Mouse (Mus musculus): Measurements from ENCODE around the gene C1qtnf4. TPM values are rescaled to one million over a fixed set of nuclear protein-coding genes. Genes with fewer than 3 reads are reported as not detected.
A peak's percentile ranks its signal among the peaks of the same experiment; 100 is the strongest.

Gene C1qtnf4
- total RNA-seq (2021) (1 to 10 TPM; 1.6 to 1.9 TPM), polyA plus RNA-seq (2012; rRNA removed) (13.8 and 19.6 TPM in 2 replicates)
- long read RNA-seq, partial matches to known transcripts: 4 of 4 reads
- long read RNA-seq, other reads (novel, unspliced or antisense): 0 of 4 reads

DNA sequence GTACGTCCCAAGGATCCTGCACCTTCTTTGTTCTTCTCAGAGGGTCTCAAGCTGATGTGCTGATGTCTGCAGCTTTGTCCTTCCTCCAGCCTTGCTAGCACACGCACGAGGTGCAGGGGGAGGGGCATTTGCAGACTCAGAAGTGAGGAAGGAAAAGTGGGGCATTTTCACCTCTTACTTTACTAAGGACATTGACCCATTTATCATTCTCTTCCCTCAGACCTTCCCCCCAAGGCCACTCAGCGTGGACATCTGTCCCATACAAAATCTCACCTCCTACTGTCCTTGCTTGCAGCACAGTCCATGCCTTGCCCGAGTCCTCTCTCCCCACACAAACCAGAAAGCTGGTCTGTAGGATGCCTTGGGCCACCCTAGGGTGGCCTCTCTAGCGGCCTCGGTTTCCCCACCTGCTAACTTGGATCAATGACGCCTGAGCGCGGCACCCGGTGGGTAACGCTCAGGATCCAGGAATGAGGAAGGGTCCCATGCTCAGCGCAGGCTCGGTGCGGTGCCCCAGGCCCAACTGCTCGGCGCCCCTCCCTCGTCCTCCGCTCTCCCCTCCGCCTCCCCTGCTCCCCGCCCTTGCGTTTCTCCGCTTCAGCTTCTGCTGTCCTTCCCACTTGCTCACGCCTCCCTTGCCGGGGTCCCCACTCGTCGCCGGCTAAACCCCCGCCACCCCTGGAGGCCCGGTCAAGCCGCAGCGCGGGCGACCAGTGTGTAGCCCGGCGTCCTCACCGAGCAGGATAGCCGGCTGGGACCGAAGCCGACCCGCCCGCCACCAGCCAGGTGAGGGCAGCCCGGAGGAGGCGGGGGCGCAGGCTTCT, at the start of gene C1qtnf4:
TSS of gene C1qtnf4 (plus strand) at position 643 of the 824 bp plus-strand sequence.
- DNase-seq: peak; percentile 35

DNA sequence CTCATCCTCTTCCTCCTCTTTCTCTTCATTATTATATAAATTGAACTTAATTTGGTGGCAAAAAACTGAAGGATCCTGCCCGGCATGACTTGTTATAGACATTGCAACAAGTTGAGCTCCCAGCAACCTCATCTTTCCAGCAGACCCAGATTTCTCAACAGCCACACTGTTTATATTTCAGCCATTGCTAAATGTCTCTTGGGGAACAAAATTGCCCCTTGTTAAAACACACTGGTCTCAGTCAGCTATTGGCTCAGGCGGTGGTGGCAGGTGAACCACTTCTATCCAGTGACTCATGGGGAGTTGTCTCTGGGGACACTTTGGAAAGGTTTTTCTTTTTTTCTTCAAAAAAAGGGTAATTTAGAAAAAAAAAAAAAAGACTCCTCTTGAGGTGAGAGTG, 47.0 kb upstream of the C1qtnf4 start:
- DNase-seq: no peak

GRCm38 (mm10) chr2:90843666-90844065, 42.0 kb upstream of the C1qtnf4 start:
- no peak for DNase-seq

GRCm38 (mm10) chr2:90844262-90844661, 41.4 kb upstream of the C1qtnf4 start:
- no peak for DNase-seq

- DNase-seq: no peak
Observed at GRCm38 (mm10) chr2:90845234-90845633, 40.4 kb upstream of the C1qtnf4 start.

- DNase-seq: peak; percentile 45
Observed at GRCm38 (mm10) chr2:90846171-90846570, 39.5 kb upstream of the C1qtnf4 start.

GRCm38 (mm10) chr2:90846597-90846954, 39.1 kb upstream of the C1qtnf4 start:
- DNase-seq: no peak

GRCm38 (mm10) chr2:90846955-90847680, 38.5 kb upstream of the C1qtnf4 start, which contains the start of gene Mtch2:
TSS of gene Mtch2 (plus strand) at chr2:90847155.
- DNase-seq: peak; percentile 100

DNA sequence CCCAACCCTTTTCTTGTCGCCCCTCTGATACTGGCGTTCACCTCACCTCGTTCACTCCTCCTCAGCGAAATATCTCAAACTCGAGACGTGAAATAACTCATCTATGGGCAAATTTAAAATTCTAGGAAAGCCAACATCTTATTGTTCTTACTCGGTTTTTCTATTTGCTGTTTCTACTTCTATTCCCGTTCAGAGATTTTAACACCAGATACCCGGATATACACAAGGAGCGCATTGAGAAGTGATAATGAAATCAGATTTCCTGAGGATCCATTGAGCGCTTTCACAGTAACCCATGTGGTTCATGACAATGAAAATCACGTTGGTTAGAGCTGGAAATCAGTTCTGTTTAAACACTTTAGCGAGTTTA, 38.0 kb upstream of the C1qtnf4 start:
- DNase-seq: no peak

DNA sequence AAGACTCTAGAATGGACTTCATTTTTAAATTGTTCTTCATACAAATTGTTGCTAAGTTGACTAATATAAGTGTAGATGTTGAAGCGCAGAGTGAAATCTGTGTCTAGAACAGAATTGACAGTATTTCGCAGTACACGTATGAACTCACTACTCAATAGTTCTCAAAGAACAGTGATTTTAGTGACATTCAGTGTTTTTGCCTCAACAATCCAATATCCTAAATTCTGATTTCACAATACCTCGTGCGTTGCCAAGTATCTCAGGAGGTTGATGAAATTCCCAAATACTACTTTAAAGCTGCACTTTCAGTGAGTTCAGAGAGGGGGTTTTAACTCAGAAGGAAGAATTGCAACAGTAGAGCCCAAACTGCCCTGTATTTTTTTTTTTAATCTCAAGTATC, 37.3 kb upstream of the C1qtnf4 start:
- no peak for DNase-seq

GRCm38 (mm10) chr2:90850401-90850800, 35.3 kb upstream of the C1qtnf4 start:
- DNase-seq: no peak

GRCm38 (mm10) chr2:90861486-90861885, 24.2 kb upstream of the C1qtnf4 start:
- DNase-seq: no peak

- no peak for DNase-seq
Observed at GRCm38 (mm10) chr2:90864184-90864583, 21.5 kb upstream of the C1qtnf4 start.

- DNase-seq: peak; percentile 81
Observed at GRCm38 (mm10) chr2:90866524-90866923, 19.1 kb upstream of the C1qtnf4 start.

DNA sequence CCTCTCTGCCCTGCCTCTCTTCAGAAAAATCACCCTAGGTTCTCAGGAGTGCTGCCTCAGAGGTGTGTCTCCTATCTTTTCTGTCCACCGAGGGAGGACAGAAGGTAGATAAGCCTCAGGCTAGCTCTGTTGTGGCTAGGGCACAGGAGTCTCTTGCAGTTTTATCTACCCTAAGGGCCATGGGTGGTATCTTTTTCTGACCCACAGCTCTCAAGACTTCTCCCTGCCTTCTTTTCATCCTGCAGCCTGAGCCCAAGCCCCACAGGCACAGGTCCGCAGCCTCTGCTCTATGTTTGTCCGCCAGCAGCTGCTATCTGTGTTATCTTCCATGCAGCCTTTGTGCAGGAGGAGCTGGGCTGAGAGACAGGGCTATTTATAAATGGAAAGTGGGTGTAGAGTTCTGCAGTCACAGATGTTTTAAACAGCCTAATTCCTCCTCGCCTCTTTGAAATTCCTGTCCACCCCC, 15.5 kb upstream of the C1qtnf4 start:
- no peak for DNase-seq

- DNase-seq: peak; percentile 18
Observed at GRCm38 (mm10) chr2:90871180-90871961, 14.3 kb upstream of the C1qtnf4 start.

GRCm38 (mm10) chr2:90874025-90874424, 11.6 kb upstream of the C1qtnf4 start:
- DNase-seq: no peak

- DNase-seq: no peak
Observed at GRCm38 (mm10) chr2:90875239-90875638, 10.4 kb upstream of the C1qtnf4 start.

- DNase-seq: no peak
Observed at GRCm38 (mm10) chr2:90877584-90878259, 7.9 kb upstream of the C1qtnf4 start.

DNA sequence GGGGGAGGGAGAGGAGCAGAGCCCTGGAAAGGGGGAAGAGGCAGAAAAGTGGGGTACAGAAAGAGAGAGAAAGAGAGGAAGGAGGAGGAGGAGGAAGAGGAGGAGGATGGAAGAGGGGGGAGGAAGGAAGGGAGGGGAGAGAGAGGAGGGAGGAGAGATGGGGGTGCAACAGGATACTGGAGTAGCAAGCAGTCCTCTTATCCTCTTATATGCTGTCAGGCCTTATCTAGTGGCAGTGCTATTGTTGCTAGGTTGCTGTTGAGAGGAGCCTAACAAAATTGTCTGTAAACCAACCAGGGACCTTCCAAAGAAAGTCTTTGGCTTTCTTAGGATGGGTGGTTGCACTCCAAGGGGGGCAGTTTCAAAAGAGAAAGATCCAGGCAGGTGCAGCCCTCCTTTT, 6.2 kb upstream of the C1qtnf4 start:
- no peak for DNase-seq

- DNase-seq: no peak
Observed at GRCm38 (mm10) chr2:90880144-90880785, 5.4 kb upstream of the C1qtnf4 start.
